Mouse (Mus musculus) limb, embryonic 14.5 days (tissue): Measurements from ENCODE around the gene Krt33b. TPM values are rescaled to one million over a fixed set of nuclear protein-coding genes. Genes with fewer than 3 reads are reported as not detected.
A peak's percentile ranks its signal among the peaks of the same experiment; 100 is the strongest.

Experiments used
- ATAC-seq: fragments of 200-750 bp; cut with Nextera tagmentation; 2 replicates; pipeline ENCODE4 v1.8.0; 2017; ENCODE audit warnings: low read depth, moderate number of reproducible peaks, moderate TSS enrichment; ENCODE audit not compliant: low FRiP score
- DNase-seq: peaks from one replicate; pipeline ENCODE4 v3.0.0-alpha.2; 2015; ENCODE audit warnings: low spot score
- H3K27ac ChIP-seq: fragments of 300-500 bp; sonication (generic); replicated peaks from 2 replicates; pipeline ENCODE4 v1.5.1; 2014; ENCODE audit warnings: low read depth, mild to moderate bottlenecking, low read length, moderate library complexity, mixed read lengths
- H3K27me3 ChIP-seq: fragments of 300-500 bp; sonication (generic); 2 replicates; pipeline ENCODE4 v1.6.1; 2014; ENCODE audit warnings: low read length, mixed read lengths; ENCODE audit not compliant: control insufficient read depth, insufficient read depth
- H3K36me3 ChIP-seq: fragments of 300-500 bp; sonication (generic); 2 replicates; pipeline ENCODE4 v1.6.1; 2014; ENCODE audit warnings: mild to moderate bottlenecking, low read length, moderate library complexity, mixed read lengths; ENCODE audit not compliant: control insufficient read depth, insufficient read depth
- H3K4me1 ChIP-seq: fragments of 300-500 bp; sonication (generic); 2 replicates; pipeline ENCODE4 v1.6.1; 2014; ENCODE audit warnings: antibody characterized with exemption, low read length, mixed read lengths; ENCODE audit not compliant: control insufficient read depth, insufficient read depth
- H3K4me2 ChIP-seq: fragments of 300-500 bp; sonication (generic); replicated peaks from 2 replicates; pipeline ENCODE4 v1.6.1; 2014; ENCODE audit warnings: low read depth, mild to moderate bottlenecking, low read length, moderate library complexity; ENCODE audit not compliant: severe bottlenecking
- H3K4me3 ChIP-seq: fragments of 300-500 bp; sonication (generic); replicated peaks from 2 replicates; pipeline ENCODE4 v1.5.1; 2014; ENCODE audit warnings: low read length
- H3K9ac ChIP-seq: fragments of 300-500 bp; sonication (generic); 2 replicates; pipeline ENCODE4 v1.6.1; 2014; ENCODE audit warnings: mild to moderate bottlenecking, low read depth, low read length, moderate library complexity; ENCODE audit not compliant: severe bottlenecking
- H3K9me3 ChIP-seq: fragments of 300-500 bp; sonication (generic); 2 replicates; pipeline ENCODE4 v1.6.1; 2016; ENCODE audit warnings: low read length; ENCODE audit not compliant: control insufficient read depth
- POLR2A ChIP-seq: fragments of 200-500 bp; IDR thresholded peaks from 2 replicates; pipeline ENCODE4 v1.8.0; 2012; ENCODE audit warnings: inconsistent platforms, mild to moderate bottlenecking, moderate library complexity, borderline replicate concordance; ENCODE audit not compliant: insufficient read depth, insufficient read length; ENCODE audit errors: extremely low read depth
- WGBS: fragments of 180-500 bp; shearing (Covaris S2); extraction: QIAGEN DNeasy Blood & Tissue Kit; methylation state at CpG from one replicate; pipeline ENCODE4 v1.1.7; 2014; 5-methylcytosine and 5-hydroxymethylcytosine counted together
- polyA plus RNA-seq, 2 experiments: library from polyadenylated mRNA; depleted of rRNA in 1 of 2; stranded (reverse) in 1 of 2; unstranded in 1 of 2; fragments of >200 nt; fragmentation: Nextera tagmentation in 1 of 2; extraction: Ambion mirVana in 1 of 2; gene quantifications; 2 replicates each; pipeline versions ENCODE4 v1.2.1 to v1.2.3; 2012 to 2014

Gene Krt33b
- polyA plus RNA-seq, 2 experiments: 0.41 to 0.54 TPM

DNA sequence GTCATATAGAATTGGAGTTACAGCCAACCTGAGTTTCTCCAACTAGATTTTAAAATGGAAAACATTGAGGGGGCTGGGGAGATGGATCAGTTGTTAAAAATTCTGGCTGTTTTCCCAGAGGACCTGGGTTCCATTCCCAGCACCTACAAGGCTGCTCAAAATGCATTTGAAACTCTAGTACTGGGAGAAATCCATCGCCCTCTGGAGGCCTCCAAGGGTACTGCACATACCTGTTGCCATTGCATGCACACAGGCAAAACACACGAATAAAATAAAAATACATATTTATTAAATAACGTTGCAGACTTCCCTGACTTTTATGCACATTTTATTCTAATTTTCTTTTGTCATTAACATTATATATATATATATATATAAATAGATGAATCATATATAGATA is 23.0 kb downstream of the Krt33b start:
- no peaks in the 10 kb centered on the region for H3K27me3 ChIP-seq
- no peaks in the 10 kb centered on the region for H3K9me3 ChIP-seq
- WGBS: 53% methylated on average over 3 of the region's 3 CpGs
- no peak for DNase-seq
- no peak overlapping the region for H3K4me3 ChIP-seq
- no peak for TF ChIP-seq POLR2A
- no peak overlapping the region for H3K27ac ChIP-seq
- H3K36me3 ChIP-seq: no peaks in the 10 kb centered on the region
- no peak overlapping the region for H3K9ac ChIP-seq
- no peak for ATAC-seq
- H3K4me1 ChIP-seq: no peaks in the 10 kb centered on the region
- H3K4me2 ChIP-seq: no peak overlapping the region

DNA sequence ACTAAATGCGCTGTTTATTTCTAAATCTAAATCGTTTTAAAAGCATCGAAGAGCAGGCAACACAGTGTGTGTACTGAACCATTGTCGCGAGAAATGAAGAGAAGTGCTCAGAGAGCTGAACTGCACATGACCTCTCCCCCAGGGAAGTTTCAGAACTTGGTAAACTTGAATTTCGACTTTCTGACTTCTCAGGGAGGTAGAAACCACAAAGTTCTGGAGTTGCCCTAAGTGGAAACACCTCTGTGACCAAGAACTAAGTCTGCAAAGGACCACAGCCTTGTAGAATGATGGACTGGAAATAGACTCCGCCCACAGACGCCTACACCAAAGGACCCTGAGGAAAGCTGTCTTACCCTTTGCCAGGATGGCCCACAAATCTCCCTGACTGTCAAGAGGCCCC is 23.8 kb downstream of the Krt33b start:
- peak; percentile 53 for DNase-seq

DNA sequence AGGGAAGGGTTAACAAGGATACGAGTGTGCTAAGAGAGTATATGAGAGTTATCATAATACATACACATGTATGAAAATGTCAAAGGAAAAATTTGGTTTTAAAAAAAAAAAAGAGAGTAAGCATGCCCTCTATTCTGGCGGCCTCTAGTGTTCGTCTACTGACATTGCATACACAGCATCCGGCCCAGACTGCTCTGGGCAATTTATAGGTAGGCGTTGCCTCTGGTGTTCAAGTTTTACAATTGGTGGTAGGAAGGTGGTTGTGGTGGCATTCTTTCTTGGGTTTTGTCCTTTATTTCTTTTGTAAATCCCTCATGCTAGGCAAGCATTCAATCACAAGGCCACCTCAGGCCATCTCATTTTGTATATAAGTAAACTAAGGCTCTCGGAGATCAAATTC is 24.8 kb downstream of the Krt33b start:
- H3K4me1 ChIP-seq: no peaks in the 10 kb centered on the region
- H3K4me3 ChIP-seq: no peak overlapping the region
- H3K9me3 ChIP-seq: no peaks in the 10 kb centered on the region
- DNase-seq: peak; percentile 75
- no peak for ATAC-seq
- H3K27me3 ChIP-seq: no peaks in the 10 kb centered on the region
- no peak overlapping the region for H3K4me2 ChIP-seq
- no peak overlapping the region for H3K9ac ChIP-seq
- no peak overlapping the region for H3K27ac ChIP-seq
- 22% methylated on average over 6 of the region's 6 CpGs for WGBS
- no peaks in the 10 kb centered on the region for H3K36me3 ChIP-seq
- TF ChIP-seq POLR2A: no peak

More for the DNA sequence above, 23.8 kb downstream of the Krt33b start:
- no peak overlapping the region for H3K27ac ChIP-seq
- 71% methylated on average over 8 of the region's 8 CpGs for WGBS
- H3K27me3 ChIP-seq: no peaks in the 10 kb centered on the region
- no peaks in the 10 kb centered on the region for H3K36me3 ChIP-seq
- no peak for TF ChIP-seq POLR2A
- H3K4me1 ChIP-seq: no peaks in the 10 kb centered on the region
- no peaks in the 10 kb centered on the region for H3K9me3 ChIP-seq
- H3K9ac ChIP-seq: no peak overlapping the region
- no peak for ATAC-seq
- H3K4me2 ChIP-seq: no peak overlapping the region
- H3K4me3 ChIP-seq: no peak overlapping the region

DNA sequence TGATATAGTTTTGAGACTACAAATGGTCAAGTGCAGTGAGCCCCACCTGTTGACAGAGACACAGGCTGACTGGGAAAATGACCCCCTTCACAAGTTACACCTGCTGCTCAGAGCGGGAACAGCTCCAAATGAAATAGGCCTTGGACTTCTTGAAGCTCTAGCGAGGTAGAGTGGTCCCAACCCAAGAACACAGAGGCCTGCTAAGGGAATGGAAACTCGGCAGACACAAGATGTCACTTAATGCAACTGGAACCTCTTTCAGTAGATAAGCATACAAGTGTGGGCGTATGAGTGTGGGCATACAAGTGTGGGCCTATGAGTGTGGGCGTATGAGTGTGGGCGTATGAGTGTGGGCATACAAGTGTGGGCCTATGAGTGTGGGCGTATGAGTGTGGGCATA is 30.6 kb downstream of the Krt33b start:
- no peaks in the 10 kb centered on the region for H3K9me3 ChIP-seq
- H3K27me3 ChIP-seq: no peaks in the 10 kb centered on the region
- no peak overlapping the region for H3K4me3 ChIP-seq
- H3K27ac ChIP-seq: no peak overlapping the region
- H3K9ac ChIP-seq: no peak overlapping the region
- WGBS: 91% methylated on average over 7 of the region's 7 CpGs
- no peak for TF ChIP-seq POLR2A
- ATAC-seq (no peak), DNase-seq (no peak)
- no peak overlapping the region for H3K4me2 ChIP-seq
- H3K36me3 ChIP-seq: no peaks in the 10 kb centered on the region
- H3K4me1 ChIP-seq: no peaks in the 10 kb centered on the region

DNA sequence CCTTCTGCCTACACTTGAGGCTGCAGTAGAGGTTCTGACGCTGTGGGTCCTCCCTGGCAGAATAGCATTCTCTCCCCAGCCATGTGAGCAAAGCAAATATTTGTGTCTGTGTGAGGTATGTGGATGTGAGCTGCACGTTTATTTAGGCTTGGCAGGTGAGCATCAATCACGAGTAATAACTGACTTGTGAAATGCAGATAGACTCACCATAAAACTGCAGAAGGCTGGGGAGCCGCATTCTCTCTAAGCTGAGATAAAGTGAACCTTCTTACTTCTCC is 35.3 kb downstream of the Krt33b start:
- 39% methylated on average over 4 of the region's 4 CpGs for WGBS
- no peak overlapping the region for H3K9ac ChIP-seq
- H3K4me3 ChIP-seq: no peak overlapping the region
- TF ChIP-seq POLR2A: no peak
- no peaks in the 10 kb centered on the region for H3K4me1 ChIP-seq
- H3K4me2 ChIP-seq: no peak overlapping the region
- no peak overlapping the region for H3K27ac ChIP-seq
- no peak for DNase-seq
- H3K36me3 ChIP-seq: no peaks in the 10 kb centered on the region
- peaks cover 5% of the 10 kb centered on the region; the same call in 1 of the 2 replicates for H3K27me3 ChIP-seq
- no peaks in the 10 kb centered on the region for H3K9me3 ChIP-seq
- ATAC-seq: no peak
